Comparison of ENCODE assay signal across 30 mouse cellular contexts in the genomic region with DNA sequence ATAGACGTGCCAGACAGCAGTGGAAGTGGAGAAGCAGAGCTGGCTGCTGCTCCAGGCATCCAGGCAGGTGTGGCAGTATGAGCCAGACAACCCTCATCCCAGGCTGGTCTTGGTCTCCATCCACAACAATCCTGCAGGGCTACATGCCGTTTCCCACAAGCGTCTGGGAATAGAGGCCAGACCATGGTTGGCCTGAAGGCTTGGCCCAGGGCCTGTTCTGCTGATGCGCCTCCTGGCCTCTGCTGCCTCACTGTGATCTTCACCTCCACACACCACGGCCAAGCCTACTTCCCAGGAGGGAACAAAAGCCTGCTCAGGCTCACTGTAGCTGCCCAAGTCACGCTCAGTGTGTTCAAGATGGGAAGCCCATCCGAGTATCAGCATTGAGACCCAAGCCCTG. TPM values are rescaled to one million over a fixed set of nuclear protein-coding genes. Genes with fewer than 3 reads are reported as not detected.
DNase-seq lines count a peak whose midpoint lies in the region; ATAC-seq and TF ChIP-seq lines count a peak whose summit lies in the region.
"Had no signal": no experiment of that assay in that cellular context is flagged by ENCODE, and none has a peak within 500 bp of the region (broad histone marks: within the 10 kb centered on the region; RNA-seq: fewer than 3 reads in every experiment).

No protein-coding gene starts in this region.

- no peak overlapping the region for H3K4me2 ChIP-seq in myocyte (ENCODE audit: low read depth)
- H3K4me2 ChIP-seq in forebrain, embryonic 11.5 days (ENCODE audit: low read depth, low read length, severe bottlenecking): no peak overlapping the region
- no peak overlapping the region for H3K4me2 ChIP-seq in forebrain, embryonic 16.5 days (ENCODE audit: low read length)
- H3K4me2 ChIP-seq: forebrain, embryonic 12.5 days; heart, embryonic 12.5 days; neural tube, embryonic 15.5 days had no signal

- H3K27ac ChIP-seq in forebrain, embryonic 11.5 days (ENCODE audit: low read depth, low read length): no peak overlapping the region
- no peak overlapping the region for H3K27ac ChIP-seq in forebrain, embryonic 16.5 days (ENCODE audit: low read length)
- H3K27ac ChIP-seq: forebrain, embryonic 12.5 days; liver, embryonic 14.5 days; neural tube, embryonic 15.5 days; stomach, postnatal 0 days had no signal

- DNase-seq in gastrocnemius, postnatal 14 days: peak; percentile 33
- DNase-seq in gastrocnemius, adult 18-20 months (ENCODE audit: low spot score): no peak
- DNase-seq in cerebellum, adult 11 months: peak; percentile 57
- peak; percentile 82 for DNase-seq in cerebellum, adult 9-11 months
- DNase-seq in forebrain, embryonic 11.5 days (ENCODE audit: low spot score): no peak
- DNase-seq: gastrocnemius, postnatal 10 days; kidney, postnatal 4 days; lung, postnatal 4 days; right cerebral cortex, adult 18-20 months; thymus, adult 2 months had no signal

- no peaks in the 10 kb centered on the region for H3K36me3 ChIP-seq in myocyte (ENCODE audit: control insufficient read depth, insufficient read depth)
- H3K36me3 ChIP-seq in forebrain, embryonic 11.5 days (ENCODE audit: control insufficient read depth, insufficient read depth, low read length): no peaks in the 10 kb centered on the region
- H3K36me3 ChIP-seq in forebrain, embryonic 16.5 days (ENCODE audit: control insufficient read depth, insufficient read depth): no peaks in the 10 kb centered on the region
- H3K36me3 ChIP-seq: heart, embryonic 12.5 days; neural tube, embryonic 15.5 days had no signal

- no peaks in the 10 kb centered on the region for H3K27me3 ChIP-seq in myocyte (ENCODE audit: control insufficient read depth, insufficient read depth, insufficient read length)
- no peaks in the 10 kb centered on the region for H3K27me3 ChIP-seq in forebrain, embryonic 11.5 days (ENCODE audit: control insufficient read depth, insufficient read depth, low read length)
- no peaks in the 10 kb centered on the region for H3K27me3 ChIP-seq in forebrain, embryonic 16.5 days (replicated peaks; ENCODE audit: control insufficient read depth, insufficient read depth, low read length)
- H3K27me3 ChIP-seq: forebrain, embryonic 12.5 days; heart, embryonic 12.5 days; neural tube, embryonic 15.5 days had no signal

- no peak for TF ChIP-seq POLR2A in myocyte (IDR thresholded peaks at IDR 0.05; ENCODE audit: insufficient read length, low read depth)

- no peak overlapping the region for H3ac ChIP-seq in myocyte (ENCODE audit: control insufficient read depth, insufficient read length)

- no peaks in the 10 kb centered on the region for H3K9me3 ChIP-seq in forebrain, embryonic 11.5 days (ENCODE audit: control insufficient read depth, low read length)
- H3K9me3 ChIP-seq in forebrain, embryonic 16.5 days (ENCODE audit: control insufficient read depth, low read length): no peaks in the 10 kb centered on the region
- H3K9me3 ChIP-seq: forebrain, embryonic 12.5 days; heart, embryonic 12.5 days; neural tube, embryonic 15.5 days had no signal

- no peaks in the 10 kb centered on the region for H3K4me1 ChIP-seq in forebrain, embryonic 11.5 days (replicated peaks; ENCODE audit: control insufficient read depth, insufficient read depth, low read length)
- H3K4me1 ChIP-seq in forebrain, embryonic 16.5 days (replicated peaks; ENCODE audit: control insufficient read depth, insufficient read depth, low read length): 0 out of 2 replicates have a peak, but pooled peaks cover 3% of the 10 kb centered on the region
- H3K4me1 ChIP-seq: neural tube, embryonic 15.5 days had no signal

- no peak overlapping the region for H3K9ac ChIP-seq in forebrain, embryonic 11.5 days (ENCODE audit: low read length)
- no peak overlapping the region for H3K9ac ChIP-seq in forebrain, embryonic 16.5 days (replicated peaks; ENCODE audit: low read depth, low read length)
- H3K9ac ChIP-seq: forebrain, embryonic 12.5 days; heart, embryonic 12.5 days; liver, embryonic 14.5 days; neural tube, embryonic 15.5 days had no signal

- WGBS in forebrain, embryonic 11.5 days: 87% methylated on average over 7 of the region's 7 CpGs
- 87% methylated on average over 7 of the region's 7 CpGs for WGBS in forebrain, embryonic 16.5 days

- H3K79me2 ChIP-seq in myocyte (ENCODE audit: control insufficient read depth, insufficient read depth): no peaks in the 10 kb centered on the region

- no peak for ATAC-seq in forebrain, embryonic 11.5 days (replicated peaks; ENCODE audit: low FRiP score)
- no peak for ATAC-seq in forebrain, embryonic 16.5 days
- ATAC-seq: CD4-positive, CD25-positive, alpha-beta regulatory T cell, adult 4 months; intestine, postnatal 0 days; midbrain, embryonic 16.5 days had no signal

- no peak overlapping the region for H3K4me3 ChIP-seq in myocyte
- no peak overlapping the region for H3K4me3 ChIP-seq in forebrain, embryonic 11.5 days (ENCODE audit: low read depth, low read length)
- no peak overlapping the region for H3K4me3 ChIP-seq in forebrain, embryonic 16.5 days (replicated peaks; ENCODE audit: low read length)
- H3K4me3 ChIP-seq: forebrain, embryonic 12.5 days; heart, embryonic 12.5 days; neural tube, embryonic 15.5 days had no signal

- intact Hi-C loops in gastrocnemius, postnatal 14 days (cut with DNase I; ENCODE audit: low total_unique reads): no loop called here

TF ChIP-seq in myocyte, 11 proteins besides CTCF, POLR2A, EP300 and RAD21:
- TF ChIP-seq SRF (IDR thresholded peaks at IDR 0.05; ENCODE audit: control insufficient read depth, insufficient read length, low read depth): no peak
- peak; percentile 53 for TF ChIP-seq POLR2AphosphoS2 (IDR thresholded peaks at IDR 0.05; ENCODE audit: insufficient read length, low read depth)
- TF ChIP-seq USF1 (IDR thresholded peaks at IDR 0.05; ENCODE audit: low read depth): no peak
- TF ChIP-seq CEBPB (IDR thresholded peaks at IDR 0.05; ENCODE audit: insufficient read depth, poor library complexity, severe bottlenecking): no peak
TF ChIP-seq in myocyte: peak in this region for 1.

RNA-seq across cellular contexts. Expression of gene E030018B13Rik, which starts 33.9 kb away (rescaled TPM):
- total RNA-seq in gastrocnemius, postnatal 14 days (2021): not detected
- total RNA-seq in gastrocnemius, adult 18-20 months (2021): not detected
- 0.17 TPM for polyA plus RNA-seq in myocyte (2012; fragmentation: generic; extraction: Trizol)
- polyA plus RNA-seq in forebrain, embryonic 11.5 days (2014; fragmentation: Nextera tagmentation; extraction: Ambion mirVana): not detected in 2 replicates
- 0.35 TPM in 1 of 2 replicates, not detected in the other for polyA plus RNA-seq in forebrain, embryonic 16.5 days (2015; fragmentation: Nextera tagmentation; extraction: Ambion mirVana)
- total RNA-seq: adrenal gland, postnatal 4 days; gastrocnemius, postnatal 10 days; heart, adult 18-20 months; heart, postnatal 10 days; left cerebral cortex, postnatal 14 days had no signal
- polyA plus RNA-seq: CD4-positive, CD25-positive, alpha-beta regulatory T cell, adult 4 months; embryonic facial prominence, embryonic 11.5 days; forebrain, embryonic 12.5 days; frontal cortex, adult 2 months; heart, embryonic 12.5 days; intestine, postnatal 0 days; kidney, embryonic 16.5 days; limb, embryonic 14.5 days; liver, embryonic 14.5 days; lung, embryonic 16.5 days; midbrain, embryonic 16.5 days; neural tube, embryonic 15.5 days; small intestine, adult 2 months; stomach, postnatal 0 days; thymus, adult 2 months had no signal

RNA-seq across cellular contexts. Expression of gene Klf13, which starts 56.0 kb away (rescaled TPM):
- 10 to 100 TPM; 42.5 to 65.2 TPM for total RNA-seq in gastrocnemius, postnatal 14 days (2021)
- 10 to 100 TPM; 33.3 to 55.3 TPM for total RNA-seq in gastrocnemius, adult 18-20 months (2021)
- polyA plus RNA-seq in myocyte (2012; fragmentation: generic; extraction: Trizol): 30.4 TPM
- 26.6 and 28.1 TPM in 2 replicates for polyA plus RNA-seq in forebrain, embryonic 11.5 days (2014; fragmentation: Nextera tagmentation; extraction: Ambion mirVana)
- 31.1 and 33.7 TPM in 2 replicates for polyA plus RNA-seq in forebrain, embryonic 16.5 days (2015; fragmentation: Nextera tagmentation; extraction: Ambion mirVana)

Comparison
In these comparisons a context has a peak if more than half of its experiments do, and no peak if none do; other contexts are left out.
1. DNase-seq: peak in gastrocnemius, postnatal 14 days (single experiment), cerebellum, adult 11 months (single experiment) and cerebellum, adult 9-11 months (single experiment); none in gastrocnemius, adult 18-20 months (single experiment) and forebrain, embryonic 11.5 days (single experiment).